ENCODE assay signal across 26 mouse cellular contexts in genomic region chr4:85339126-85339525, GRCm38 (mm10).
"Had no signal": no experiment of that assay in that cellular context is flagged by ENCODE, and none has a peak within 500 bp of the region (broad histone marks: within the 10 kb centered on the region; RNA-seq: fewer than 3 reads in every experiment).

No protein-coding gene starts in this region.

- H3K4me3 ChIP-seq: heart, adult 2 months; heart, embryonic 13.5 days; heart, embryonic 15.5 days; hindbrain, embryonic 13.5 days; hindbrain, embryonic 15.5 days; kidney, embryonic 15.5 days; limb, embryonic 13.5 days; limb, embryonic 15.5 days; liver, embryonic 12.5 days had no signal

- H3K4me1 ChIP-seq: heart, embryonic 13.5 days; heart, embryonic 15.5 days; hindbrain, embryonic 13.5 days; hindbrain, embryonic 15.5 days; kidney, embryonic 15.5 days; limb, embryonic 13.5 days; limb, embryonic 15.5 days; liver, embryonic 12.5 days had no signal

- H3K27ac ChIP-seq: heart, adult 2 months; heart, embryonic 13.5 days; heart, embryonic 15.5 days; hindbrain, embryonic 13.5 days; hindbrain, embryonic 15.5 days; hindbrain, postnatal 0 days; kidney, embryonic 15.5 days; kidney, postnatal 0 days; limb, embryonic 13.5 days; limb, embryonic 15.5 days; liver, embryonic 12.5 days; liver, embryonic 14.5 days had no signal

- DNase-seq: gastrocnemius, postnatal 14 days; gastrocnemius, postnatal 36 days; heart, adult 11 months; heart, adult 2 months; heart, postnatal 14 days; heart, postnatal 36 days; kidney, adult 11 months; kidney, adult 2 months; kidney, adult 9 months; kidney, postnatal 14 days; kidney, postnatal 36 days; layer of hippocampus, postnatal 36 days; left cerebral cortex, postnatal 4 days; lung, adult 18-20 months had no signal

- ATAC-seq: hindbrain, postnatal 0 days; intestine, embryonic 16.5 days; liver, embryonic 12.5 days had no signal

- H3K27me3 ChIP-seq: heart, embryonic 13.5 days; heart, embryonic 15.5 days; hindbrain, embryonic 13.5 days; hindbrain, embryonic 15.5 days; kidney, embryonic 15.5 days; limb, embryonic 13.5 days; limb, embryonic 15.5 days; liver, embryonic 12.5 days had no signal
